Mouse (Mus musculus) thymus, adult 18-20 months (tissue): Measurements from ENCODE around the gene Vmn1r28.
"Not testable (repeated sequence)": the region's sequence is repeated elsewhere in the genome, so short reads cannot be mapped to it uniquely, and the experiment has no call there.

Experiments
- DNase-seq, 2 experiments: peaks; one replicate each; pipeline ENCODE4 v3.0.0; 2022; ENCODE audit warnings: mixed read lengths in 2 of 2

Vmn1r28 gene

GRCm38 (mm10) chr6:58261737-58262136, at the start of gene Vmn1r28:
Gene Vmn1r28, plus strand, starts transcription at chr6:58262037.
- DNase-seq: no peak

DNA sequence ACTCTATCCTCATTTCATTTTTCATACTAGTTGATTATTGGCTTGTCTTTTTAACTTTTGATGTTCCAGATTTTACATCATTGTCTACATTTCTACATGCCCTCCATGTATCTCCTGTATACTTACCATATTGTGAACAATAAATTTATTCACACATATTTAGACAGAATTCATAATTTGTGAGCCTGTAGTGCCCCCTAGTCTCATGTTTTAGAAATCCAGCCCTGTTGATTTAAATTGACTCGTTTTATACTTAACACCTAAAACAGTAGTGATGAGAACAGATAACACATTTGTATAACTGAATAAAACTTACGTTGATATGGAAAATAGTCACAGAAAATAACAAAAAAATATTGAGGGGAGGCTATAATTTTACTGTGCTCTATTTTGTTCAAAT, 45.7 kb upstream of the Vmn1r28 start:
- DNase-seq: no peak

- no peak for DNase-seq
These were observed 43.1 kb upstream of the Vmn1r28 start, which contains the start of gene Vmn1r27 for GRCm38 (mm10) chr6:58218721-58219120. Gene Vmn1r27, minus strand, starts transcription at chr6:58218821.

- not testable (repeated sequence) for DNase-seq
These were observed 17.8 kb downstream of the Vmn1r28 start for GRCm38 (mm10) chr6:58279661-58280060.

DNA sequence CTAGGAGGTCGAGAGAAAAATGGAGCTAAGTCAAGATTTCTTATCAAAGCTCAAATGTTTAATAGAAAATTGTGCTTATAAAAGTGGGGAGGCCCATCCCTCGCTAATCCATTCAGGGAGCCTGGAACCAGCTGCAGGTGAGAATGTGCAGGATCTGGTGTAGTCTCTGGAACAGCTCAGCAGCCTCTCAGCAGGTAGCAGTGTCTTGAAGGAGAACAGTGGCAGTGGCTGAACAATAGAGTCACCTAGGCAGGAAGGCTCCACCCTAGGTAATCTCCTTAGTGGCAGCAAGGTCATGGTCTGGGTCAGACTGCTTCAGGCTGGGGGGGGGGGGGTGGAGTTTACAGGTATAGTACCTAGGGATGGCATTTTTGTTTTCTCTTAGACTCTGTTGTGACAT, 30.4 kb downstream of the Vmn1r28 start:
- DNase-seq: no peak

DNA sequence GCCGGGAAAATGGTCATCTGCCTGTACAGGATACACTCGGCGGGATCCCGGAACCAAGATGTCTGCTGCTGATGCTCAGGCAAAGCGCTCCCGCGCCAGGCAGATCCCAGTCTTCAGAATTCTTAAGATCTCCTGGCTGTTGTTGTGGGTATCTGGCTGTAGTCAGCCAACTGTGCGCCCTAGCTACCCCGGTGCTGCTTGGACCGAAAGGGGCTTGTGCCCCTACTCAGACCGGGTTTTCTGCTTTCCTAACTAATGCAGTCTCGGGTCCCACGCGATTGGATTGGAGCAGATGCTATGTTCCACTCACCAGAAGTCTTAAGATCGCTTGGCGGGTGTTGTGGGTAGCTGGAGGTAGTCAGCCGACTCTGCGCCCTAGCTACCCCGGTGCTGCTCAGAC, 36.7 kb downstream of the Vmn1r28 start:
- DNase-seq: not testable (repeated sequence)

- no peak for DNase-seq
These were observed 39.4 kb downstream of the Vmn1r28 start, which contains the start of gene Vmn1r29 for GRCm38 (mm10) chr6:58301249-58301648. Gene Vmn1r29, plus strand, starts transcription at chr6:58301549.
